10 mouse cellular contexts compared by ENCODE assay signal in the genomic region with DNA sequence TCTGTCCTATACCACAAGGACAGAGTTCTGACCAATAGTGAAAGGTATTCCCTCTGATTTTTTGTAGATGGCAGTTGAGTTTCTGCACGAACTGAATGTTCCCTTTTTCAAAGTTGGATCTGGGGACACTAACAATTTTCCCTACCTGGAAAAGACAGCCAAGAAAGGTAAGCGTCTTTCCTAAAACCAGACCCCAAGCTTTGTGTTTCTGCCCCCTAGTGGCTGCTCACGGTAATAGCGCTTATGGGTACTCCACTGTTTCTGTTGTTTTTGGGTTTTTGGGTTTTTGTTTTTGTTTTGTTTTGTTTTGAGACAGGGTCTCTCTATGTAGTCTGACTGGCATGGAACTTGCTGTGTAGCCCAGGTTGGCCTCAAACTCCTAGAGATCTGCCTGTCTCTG. TPM values are rescaled to one million over a fixed set of nuclear protein-coding genes. Genes with fewer than 3 reads are reported as not detected.
DNase-seq lines count a peak whose midpoint lies in the region; ATAC-seq and TF ChIP-seq lines count a peak whose summit lies in the region.
"Had no signal": no experiment of that assay in that cellular context is flagged by ENCODE, and none has a peak within 500 bp of the region (broad histone marks: within the 10 kb centered on the region; RNA-seq: fewer than 3 reads in every experiment).

No protein-coding gene starts in this region.

- no peak for ATAC-seq in kidney, postnatal 0 days (replicated peaks; ENCODE audit: low FRiP score, low read depth)
- no peak for ATAC-seq in kidney, embryonic 16.5 days (ENCODE audit: low FRiP score, low TSS enrichment)
- no peak for ATAC-seq in lung, embryonic 14.5 days (ENCODE audit: insufficient read depth)

- peak; percentile 40 to 79 for DNase-seq in adrenal gland, adult (ENCODE audit: inconsistent age in 2 of 2, low spot score in 1 of 2)
- no peak for DNase-seq in adrenal gland, postnatal 4 days (ENCODE audit: low spot score in 2 of 2)
- peak; percentile 47 for DNase-seq in kidney, postnatal 0 days (ENCODE audit: low spot score)
- peak; percentile 35 for DNase-seq in MN1 (ENCODE audit: low spot score)
- DNase-seq in embryo, embryonic 10 days (ENCODE audit: low spot score): peak; percentile 53
- DNase-seq in lung, embryonic 14.5 days: peak; percentile 76
- DNase-seq in ovary, postnatal 14 days (ENCODE audit: low spot score): no peak

- no peaks in the 10 kb centered on the region for H3K9me3 ChIP-seq in kidney, postnatal 0 days (replicated peaks; ENCODE audit: low read length)
- H3K9me3 ChIP-seq in kidney, embryonic 16.5 days (ENCODE audit: low read length): no peaks in the 10 kb centered on the region
- no peaks in the 10 kb centered on the region for H3K9me3 ChIP-seq in lung, embryonic 14.5 days (ENCODE audit: low read depth, low read length)
- H3K9me3 ChIP-seq: neural tube, embryonic 12.5 days had no signal

- no peak overlapping the region for H3K9ac ChIP-seq in kidney, postnatal 0 days (ENCODE audit: low read depth, low read length)
- no peak overlapping the region for H3K9ac ChIP-seq in kidney, embryonic 16.5 days (replicated peaks; ENCODE audit: low read length)
- H3K9ac ChIP-seq in lung, embryonic 14.5 days: no peak overlapping the region
- H3K9ac ChIP-seq: neural tube, embryonic 12.5 days had no signal

- H3K4me1 ChIP-seq in kidney, postnatal 0 days (replicated peaks; ENCODE audit: insufficient read depth, low read length): no peaks in the 10 kb centered on the region
- H3K4me1 ChIP-seq in kidney, embryonic 16.5 days (ENCODE audit: insufficient read depth, low read length): no peaks in the 10 kb centered on the region
- H3K4me1 ChIP-seq in lung, embryonic 14.5 days (ENCODE audit: insufficient read depth): no peaks in the 10 kb centered on the region

- 15% methylated on average over 4 of the region's 4 CpGs for WGBS in kidney, postnatal 0 days
- WGBS in kidney, embryonic 16.5 days: 23% methylated on average over 4 of the region's 4 CpGs
- 19% methylated on average over 4 of the region's 4 CpGs for WGBS in lung, embryonic 14.5 days

- TF ChIP-seq CTCF in kidney, postnatal 0 days (IDR thresholded peaks at IDR 0.05; ENCODE audit: low read depth): peak; percentile 82
- peak; percentile 86 for TF ChIP-seq CTCF in lung, embryonic 14.5 days (IDR thresholded peaks at IDR 0.05; ENCODE audit: low read depth)

- H3K36me3 ChIP-seq in kidney, postnatal 0 days (ENCODE audit: insufficient read depth, low read length): peaks cover 14% of the 10 kb centered on the region
- peaks cover 42% of the 10 kb centered on the region for H3K36me3 ChIP-seq in kidney, embryonic 16.5 days (ENCODE audit: insufficient read depth, low read length)
- peaks cover 70% of the 10 kb centered on the region for H3K36me3 ChIP-seq in lung, embryonic 14.5 days (ENCODE audit: insufficient read depth)

- H3K27me3 ChIP-seq in kidney, postnatal 0 days (ENCODE audit: insufficient read depth, low read length): no peaks in the 10 kb centered on the region
- H3K27me3 ChIP-seq in kidney, embryonic 16.5 days (ENCODE audit: insufficient read depth, low read length): no peaks in the 10 kb centered on the region
- no peaks in the 10 kb centered on the region for H3K27me3 ChIP-seq in lung, embryonic 14.5 days (ENCODE audit: insufficient read depth, low read length)

- H3K27ac ChIP-seq in kidney, postnatal 0 days: no peak overlapping the region
- H3K27ac ChIP-seq in kidney, embryonic 16.5 days (ENCODE audit: low read length): no peak overlapping the region
- no peak overlapping the region for H3K27ac ChIP-seq in lung, embryonic 14.5 days (ENCODE audit: low read depth)
- H3K27ac ChIP-seq: neural tube, embryonic 12.5 days had no signal

- H3K4me2 ChIP-seq in kidney, postnatal 0 days (ENCODE audit: low read length): no peak overlapping the region
- H3K4me2 ChIP-seq in kidney, embryonic 16.5 days (replicated peaks; ENCODE audit: low read depth, low read length): no peak overlapping the region
- no peak overlapping the region for H3K4me2 ChIP-seq in lung, embryonic 14.5 days
- H3K4me2 ChIP-seq: neural tube, embryonic 12.5 days had no signal

- no peak overlapping the region for H3K4me3 ChIP-seq in kidney, postnatal 0 days (replicated peaks; ENCODE audit: low read depth, low read length)
- H3K4me3 ChIP-seq in kidney, embryonic 16.5 days (ENCODE audit: low read length): no peak overlapping the region
- no peak overlapping the region for H3K4me3 ChIP-seq in lung, embryonic 14.5 days (ENCODE audit: low read depth, low read length)
- H3K4me3 ChIP-seq: erythroblast, embryonic 14.5 days; neural tube, embryonic 12.5 days had no signal

RNA-seq across cellular contexts. Expression of gene Nans, which starts 9.9 kb away (rescaled TPM):
- total RNA-seq in adrenal gland, postnatal 4 days (2021): 10 to 100 TPM; 51.0 to 51.3 TPM
- 45.6 and 50.7 TPM in 2 replicates for polyA plus RNA-seq in kidney, postnatal 0 days (2015; fragmentation: Nextera tagmentation; extraction: Ambion mirVana)
- polyA plus RNA-seq in kidney, embryonic 16.5 days (2015; fragmentation: Nextera tagmentation; extraction: Ambion mirVana): 75.7 and 78.5 TPM in 2 replicates
- polyA plus RNA-seq in lung, embryonic 14.5 days (2014; fragmentation: Nextera tagmentation; extraction: Ambion mirVana): 75.8 and 77.9 TPM in 2 replicates

RNA-seq across cellular contexts. Expression of gene Trim14, which starts 37.0 kb away (rescaled TPM):
- 1 to 10 TPM; 7.2 to 7.5 TPM for total RNA-seq in adrenal gland, postnatal 4 days (2021)
- 2.6 and 3.1 TPM in 2 replicates for polyA plus RNA-seq in kidney, postnatal 0 days (2015; fragmentation: Nextera tagmentation; extraction: Ambion mirVana)
- 2.1 and 2.9 TPM in 2 replicates for polyA plus RNA-seq in kidney, embryonic 16.5 days (2015; fragmentation: Nextera tagmentation; extraction: Ambion mirVana)
- 1.7 and 3.1 TPM in 2 replicates for polyA plus RNA-seq in lung, embryonic 14.5 days (2014; fragmentation: Nextera tagmentation; extraction: Ambion mirVana)

RNA-seq across cellular contexts. Expression of gene Anp32b, which starts 48.3 kb away (rescaled TPM):
- 100 to 1,000 TPM; 185 to 204 TPM for total RNA-seq in adrenal gland, postnatal 4 days (2021)
- polyA plus RNA-seq in kidney, postnatal 0 days (2015; fragmentation: Nextera tagmentation; extraction: Ambion mirVana): 198 and 211 TPM in 2 replicates
- 284 and 308 TPM in 2 replicates for polyA plus RNA-seq in kidney, embryonic 16.5 days (2015; fragmentation: Nextera tagmentation; extraction: Ambion mirVana)
- 315 and 330 TPM in 2 replicates for polyA plus RNA-seq in lung, embryonic 14.5 days (2014; fragmentation: Nextera tagmentation; extraction: Ambion mirVana)

Comparison
In these comparisons a context has a peak if more than half of its experiments do, and no peak if none do; other contexts are left out.
1. DNase-seq: peak in adrenal gland, adult (2 of 2), kidney, postnatal 0 days (single experiment), MN1 (single experiment), embryo, embryonic 10 days (single experiment) and lung, embryonic 14.5 days (single experiment); none in adrenal gland, postnatal 4 days (0 of 2) and ovary, postnatal 14 days (single experiment).